ENCODE assay signal across 24 mouse cellular contexts in the genomic region with DNA sequence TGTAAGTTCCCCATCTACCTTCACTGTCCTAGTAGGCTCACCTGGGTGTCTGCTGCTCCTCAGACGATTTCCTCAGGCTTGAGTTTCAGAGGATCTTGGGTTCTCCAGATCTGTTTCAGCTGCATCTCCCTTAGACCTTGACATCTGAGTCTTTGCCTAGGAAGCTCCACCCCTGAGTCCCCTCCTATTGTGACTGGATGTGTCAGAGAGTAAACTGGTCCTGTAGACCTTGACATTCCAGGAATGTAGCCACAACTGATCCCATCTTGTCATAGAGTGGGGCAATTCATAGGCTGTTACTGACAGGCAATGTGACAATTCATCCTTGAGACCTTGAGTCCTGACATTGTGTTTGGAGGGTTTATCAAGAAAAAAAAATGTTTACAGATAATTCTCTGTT. TPM values are rescaled to one million over a fixed set of nuclear protein-coding genes. Genes with fewer than 3 reads are reported as not detected.
"Had no signal": no experiment of that assay in that cellular context is flagged by ENCODE, and none has a peak within 500 bp of the region (broad histone marks: within the 10 kb centered on the region; RNA-seq: fewer than 3 reads in every experiment).

A gene (minus strand): TSS at position 195 of the 400 bp plus-strand sequence.

- H3K27ac ChIP-seq: midbrain, embryonic 10.5 days; midbrain, embryonic 12.5 days; neural tube, embryonic 13.5 days; neural tube, embryonic 15.5 days had no signal

- H3K4me3 ChIP-seq: midbrain, embryonic 10.5 days; midbrain, embryonic 12.5 days; myocyte; neural tube, embryonic 13.5 days; neural tube, embryonic 15.5 days had no signal

- DNase-seq: lung, adult 18-20 months; lung, embryonic 14.5 days; lung, postnatal 10 days; lung, postnatal 4 days; midbrain, embryonic 14.5 days; retina, postnatal 1 day; right cerebral cortex, adult 18-20 months; right cerebral cortex, postnatal 25 days; right cerebral cortex, postnatal 4 days; spleen, adult 18-20 months; thymus, adult 18-20 months; thymus, postnatal 25 days; thymus, postnatal 4 days had no signal

RNA-seq across cellular contexts. Expression of the gene that starts here (rescaled TPM):
- polyA plus RNA-seq: lung, embryonic 14.5 days; lung, embryonic 16.5 days; midbrain, embryonic 14.5 days; midbrain, embryonic 16.5 days; neural tube, embryonic 11.5 days; neural tube, embryonic 13.5 days; neural tube, embryonic 15.5 days; small intestine, adult 2 months; stomach, embryonic 14.5 days; stomach, embryonic 16.5 days had no signal
